Mouse (Mus musculus) ES-Bruce4 (cell line): Measurements from ENCODE around the gene Nbea.

Experiments used
- CTCF ChIP-seq: IDR thresholded peaks from one replicate; pipeline ENCODE4 v1.8.1; 2011; ENCODE audit warnings: low read depth, low read length
- EP300 ChIP-seq: IDR thresholded peaks from 2 replicates; pipeline ENCODE4 v1.6.1; 2011; ENCODE audit warnings: low read depth, low read length; ENCODE audit not compliant: insufficient read depth
- POLR2A ChIP-seq: IDR thresholded peaks from one replicate; pipeline ENCODE4 v1.8.1; 2011; ENCODE audit warnings: low read length; ENCODE audit not compliant: insufficient read depth

DNA sequence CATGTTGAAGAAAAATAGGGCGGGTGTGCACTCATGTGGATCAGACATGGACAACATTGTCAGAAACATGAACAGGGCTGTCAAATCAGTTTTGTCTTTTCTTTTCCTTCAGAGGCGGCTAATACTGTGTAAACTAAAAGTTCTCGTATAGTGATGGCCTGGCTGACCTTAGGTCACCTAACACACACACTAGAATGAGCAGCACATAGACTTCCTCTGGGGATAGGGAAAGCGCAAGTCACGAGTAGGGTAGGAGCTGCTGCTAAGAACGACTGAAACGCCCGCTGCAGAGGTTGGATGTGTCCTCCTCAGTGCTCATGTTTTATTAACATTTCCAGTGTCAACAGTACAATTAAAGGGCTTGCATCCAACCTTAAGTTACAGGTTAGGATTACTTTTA, 453.4 kb downstream of the Nbea start:
- no peak for TF ChIP-seq CTCF
- no peak for TF ChIP-seq POLR2A
- TF ChIP-seq EP300, result no peak
